Mouse (Mus musculus) embryonic facial prominence, embryonic 12.5 days (tissue): Measurements from ENCODE around the gene Jak1. TPM values are rescaled to one million over a fixed set of nuclear protein-coding genes. Genes with fewer than 3 reads are reported as not detected.

ENCODE experiments used
- ATAC-seq: fragments of 200-750 bp; cut with Nextera tagmentation; 2 replicates; pipeline ENCODE4 v1.8.0; 2017; ENCODE audit not compliant: insufficient number of reproducible peaks, insufficient read depth, low FRiP score, low TSS enrichment
- H3K27ac ChIP-seq: fragments of 300-500 bp; sonication (generic); 2 replicates; pipeline ENCODE4 v1.5.1; 2016; ENCODE audit warnings: mild to moderate bottlenecking
- H3K27me3 ChIP-seq: fragments of 300-500 bp; sonication (generic); 2 replicates; pipeline ENCODE4 v1.6.1; 2016; ENCODE audit warnings: mild to moderate bottlenecking, moderate library complexity
- H3K36me3 ChIP-seq: fragments of 300-500 bp; sonication (generic); 2 replicates; pipeline ENCODE4 v1.6.1; 2016; ENCODE audit warnings: mild to moderate bottlenecking
- H3K4me1 ChIP-seq: fragments of 300-500 bp; sonication (generic); 2 replicates; pipeline ENCODE4 v1.6.1; 2016
- H3K4me2 ChIP-seq: fragments of 300-500 bp; sonication (generic); replicated peaks from 2 replicates; pipeline ENCODE4 v1.6.1; 2016; ENCODE audit warnings: mild to moderate bottlenecking, moderate library complexity
- H3K4me3 ChIP-seq: fragments of 300-500 bp; sonication (generic); 2 replicates; pipeline ENCODE4 v1.5.1; 2016; ENCODE audit warnings: mild to moderate bottlenecking
- H3K9ac ChIP-seq: fragments of 300-500 bp; sonication (generic); 2 replicates; pipeline ENCODE4 v1.6.1; 2016; ENCODE audit warnings: mild to moderate bottlenecking, moderate library complexity
- H3K9me3 ChIP-seq: fragments of 300-500 bp; sonication (generic); 2 replicates; pipeline ENCODE4 v1.6.1; 2016; ENCODE audit warnings: mild to moderate bottlenecking, moderate library complexity
- WGBS: fragments of 180-500 bp; shearing (Covaris S2); methylation state at CpG from one replicate; pipeline ENCODE4 v1.1.7; 2016; 5-methylcytosine and 5-hydroxymethylcytosine counted together
- polyA plus RNA-seq: library from polyadenylated mRNA; unstranded; fragments of >200 nt; fragmentation: Nextera tagmentation; extraction: Ambion mirVana; gene quantifications from 2 replicates; pipeline ENCODE4 v1.2.1, GENCODE M21; 2016

Gene Jak1
- polyA plus RNA-seq, 1 experiment from 2014 or later: 74.8 TPM

- no peak overlapping the region for H3K4me2 ChIP-seq
Measured at GRCm38 (mm10) chr4:101158282-101158681, 106.8 kb downstream of the Jak1 start.

GRCm38 (mm10) chr4:101157476-101157875 is 107.6 kb downstream of the Jak1 start:
- H3K27ac ChIP-seq: no peak overlapping the region
- H3K9me3 ChIP-seq: no peaks in the 10 kb centered on the region
- ATAC-seq: no peak
- 91% methylated on average over 5 of the region's 5 CpGs for WGBS
- H3K4me3 ChIP-seq: no peak overlapping the region
- H3K9ac ChIP-seq: no peak overlapping the region
- no peaks in the 10 kb centered on the region for H3K27me3 ChIP-seq
- no peaks in the 10 kb centered on the region for H3K4me1 ChIP-seq
- peaks cover 66% of the 10 kb centered on the region for H3K36me3 ChIP-seq
- H3K4me2 ChIP-seq: no peak overlapping the region

More at GRCm38 (mm10) chr4:101158282-101158681, 106.8 kb downstream of the Jak1 start:
- Histone ChIP-seq H3K36me3 (peaks cover 70% of the 10 kb centered on the region), H3K9ac (no peak overlapping the region), H3K27me3 (no peaks in the 10 kb centered on the region), H3K9me3 (no peaks in the 10 kb centered on the region), H3K4me1 (no peaks in the 10 kb centered on the region), H3K4me3 (no peak overlapping the region), H3K27ac (no peak overlapping the region)
- no peak for ATAC-seq
- 91% methylated on average over 6 of the region's 6 CpGs for WGBS

- Histone ChIP-seq H3K9ac (no peak overlapping the region), H3K4me1 (no peaks in the 10 kb centered on the region), H3K4me2 (no peak overlapping the region), H3K27me3 (no peaks in the 10 kb centered on the region), H3K4me3 (no peak overlapping the region), H3K9me3 (no peaks in the 10 kb centered on the region), H3K27ac (no peak overlapping the region), H3K36me3 (peaks cover 60% of the 10 kb centered on the region)
- WGBS: 78% methylated on average over 4 of the region's 4 CpGs
- ATAC-seq: no peak
Measured at GRCm38 (mm10) chr4:101155541-101155940, 109.5 kb downstream of the Jak1 start.

- H3K9ac ChIP-seq: no peak overlapping the region
- H3K4me2 ChIP-seq: no peak overlapping the region
- no peak for ATAC-seq
- H3K27ac ChIP-seq: no peak overlapping the region
- peaks cover 24% of the 10 kb centered on the region for H3K36me3 ChIP-seq
- H3K9me3 ChIP-seq: no peaks in the 10 kb centered on the region
- no peaks in the 10 kb centered on the region for H3K4me1 ChIP-seq
- H3K27me3 ChIP-seq: no peaks in the 10 kb centered on the region
- 92% methylated on average over 11 of the region's 11 CpGs for WGBS
- no peak overlapping the region for H3K4me3 ChIP-seq
Measured at GRCm38 (mm10) chr4:101146891-101147655, 118.0 kb downstream of the Jak1 start.

- WGBS: 34% methylated on average over 9 of the region's 9 CpGs
- no peaks in the 10 kb centered on the region for H3K9me3 ChIP-seq
- H3K27ac ChIP-seq: no peak overlapping the region
- no peaks in the 10 kb centered on the region for H3K27me3 ChIP-seq
- H3K4me3 ChIP-seq: no peak overlapping the region
- H3K4me2 ChIP-seq: no peak overlapping the region
- no peak overlapping the region for H3K9ac ChIP-seq
- H3K4me1 ChIP-seq: no peaks in the 10 kb centered on the region
- no peak for ATAC-seq
- peaks cover 25% of the 10 kb centered on the region for H3K36me3 ChIP-seq
Measured at GRCm38 (mm10) chr4:101146047-101146745, 118.9 kb downstream of the Jak1 start.

- no peak overlapping the region for H3K27ac ChIP-seq
- no peak overlapping the region for H3K9ac ChIP-seq
- no peak for ATAC-seq
- H3K4me3 ChIP-seq: no peak overlapping the region
- H3K4me2 ChIP-seq: no peak overlapping the region
- no peaks in the 10 kb centered on the region for H3K9me3 ChIP-seq
- no peaks in the 10 kb centered on the region for H3K27me3 ChIP-seq
- H3K4me1 ChIP-seq: no peaks in the 10 kb centered on the region
- H3K36me3 ChIP-seq: peaks cover 15% of the 10 kb centered on the region; the same call in 1 of the 2 replicates
- 80% methylated on average over 7 of the region's 7 CpGs for WGBS
Measured at GRCm38 (mm10) chr4:101144790-101145189, 120.3 kb downstream of the Jak1 start.

- ATAC-seq: no peak
- no peak overlapping the region for H3K4me2 ChIP-seq
- peaks cover 15% of the 10 kb centered on the region; the same call in 1 of the 2 replicates for H3K36me3 ChIP-seq
- no peaks in the 10 kb centered on the region for H3K9me3 ChIP-seq
- no peaks in the 10 kb centered on the region for H3K4me1 ChIP-seq
- WGBS: 70% methylated on average over 4 of the region's 4 CpGs
- no peak overlapping the region for H3K9ac ChIP-seq
- H3K27ac ChIP-seq: no peak overlapping the region
- H3K4me3 ChIP-seq: no peak overlapping the region
- no peaks in the 10 kb centered on the region for H3K27me3 ChIP-seq
Measured at GRCm38 (mm10) chr4:101144361-101144760, 120.7 kb downstream of the Jak1 start.

GRCm38 (mm10) chr4:101143901-101144300 is 121.2 kb downstream of the Jak1 start:
- no peak overlapping the region for H3K4me2 ChIP-seq
- H3K36me3 ChIP-seq: peaks cover 15% of the 10 kb centered on the region; the same call in 1 of the 2 replicates
- H3K9ac ChIP-seq: no peak overlapping the region
- H3K4me1 ChIP-seq: no peaks in the 10 kb centered on the region
- WGBS: 81% methylated on average over 4 of the region's 4 CpGs
- no peak overlapping the region for H3K27ac ChIP-seq
- H3K4me3 ChIP-seq: no peak overlapping the region
- ATAC-seq: no peak
- H3K27me3 ChIP-seq: no peaks in the 10 kb centered on the region
- H3K9me3 ChIP-seq: no peaks in the 10 kb centered on the region

GRCm38 (mm10) chr4:101141768-101142167 is 123.3 kb downstream of the Jak1 start:
- Histone ChIP-seq H3K36me3 (0 out of 2 replicates have a peak, but pooled peaks cover 3% of the 10 kb centered on the region), H3K27ac (no peak overlapping the region), H3K9me3 (no peaks in the 10 kb centered on the region), H3K4me3 (no peak overlapping the region), H3K27me3 (no peaks in the 10 kb centered on the region), H3K4me1 (no peaks in the 10 kb centered on the region), H3K9ac (no peak overlapping the region), H3K4me2 (no peak overlapping the region)
- 71% methylated on average over 5 of the region's 5 CpGs for WGBS
- no peak for ATAC-seq

- H3K4me1 ChIP-seq: no peaks in the 10 kb centered on the region
- no peak overlapping the region for H3K27ac ChIP-seq
- no peaks in the 10 kb centered on the region for H3K27me3 ChIP-seq
- no peaks in the 10 kb centered on the region for H3K9me3 ChIP-seq
- WGBS: 91% methylated on average over 11 of the region's 11 CpGs
- ATAC-seq: no peak
- H3K36me3 ChIP-seq: 0 out of 2 replicates have a peak, but pooled peaks cover 10% of the 10 kb centered on the region
- H3K4me3 ChIP-seq: no peak overlapping the region
- H3K4me2 ChIP-seq: no peak overlapping the region
- no peak overlapping the region for H3K9ac ChIP-seq
Measured at GRCm38 (mm10) chr4:101137975-101138374, 127.1 kb downstream of the Jak1 start.

GRCm38 (mm10) chr4:101135909-101136308 is 129.2 kb downstream of the Jak1 start:
- Histone ChIP-seq H3K4me1 (no peaks in the 10 kb centered on the region), H3K4me2 (no peak overlapping the region), H3K27me3 (no peaks in the 10 kb centered on the region), H3K9me3 (no peaks in the 10 kb centered on the region), H3K9ac (no peak overlapping the region), H3K27ac (no peak overlapping the region), H3K4me3 (no peak overlapping the region), H3K36me3 (0 out of 2 replicates have a peak, but pooled peaks cover 7% of the 10 kb centered on the region)
- ATAC-seq: no peak
- WGBS: 93% methylated on average over 14 of the region's 14 CpGs

GRCm38 (mm10) chr4:101135013-101135412 is 130.1 kb downstream of the Jak1 start:
- H3K27ac ChIP-seq: no peak overlapping the region
- no peak overlapping the region for H3K9ac ChIP-seq
- no peak overlapping the region for H3K4me2 ChIP-seq
- 0 out of 2 replicates have a peak, but pooled peaks cover 7% of the 10 kb centered on the region for H3K36me3 ChIP-seq
- WGBS: 88% methylated on average over 8 of the region's 8 CpGs
- no peaks in the 10 kb centered on the region for H3K4me1 ChIP-seq
- no peaks in the 10 kb centered on the region for H3K9me3 ChIP-seq
- ATAC-seq: no peak
- no peaks in the 10 kb centered on the region for H3K27me3 ChIP-seq
- H3K4me3 ChIP-seq: no peak overlapping the region
